Mouse (Mus musculus): ENCODE measurements around the gene Gm17606. TPM values are rescaled to one million over a fixed set of nuclear protein-coding genes. Genes with fewer than 3 reads are reported as not detected.

Gene Gm17606
- not detected in 2 replicates for polyA plus RNA-seq (2012; rRNA removed; ENCODE audit: low replicate concordance)

DNA sequence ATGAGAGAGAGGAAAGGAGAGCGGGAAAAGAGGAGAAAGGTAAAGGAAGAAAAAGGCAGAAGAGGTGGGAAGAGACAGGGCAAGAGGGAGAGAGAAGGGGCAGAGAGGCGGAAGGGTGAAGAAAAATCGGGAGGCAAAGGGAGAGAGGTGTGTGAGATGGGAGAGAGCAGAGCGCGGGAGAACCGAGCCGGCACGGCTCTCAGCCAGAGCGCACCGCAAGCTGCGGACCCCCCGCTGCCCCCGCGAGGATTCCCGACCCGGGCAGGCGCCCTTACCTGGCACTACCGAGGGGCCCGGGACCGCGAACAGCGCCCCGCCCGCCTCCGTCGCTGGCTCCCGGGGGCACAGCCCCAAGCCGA lies at the start of gene Gm17606:
Gene Gm17606, plus strand, starts transcription at position 7 of the 359 bp plus-strand sequence.

DNA sequence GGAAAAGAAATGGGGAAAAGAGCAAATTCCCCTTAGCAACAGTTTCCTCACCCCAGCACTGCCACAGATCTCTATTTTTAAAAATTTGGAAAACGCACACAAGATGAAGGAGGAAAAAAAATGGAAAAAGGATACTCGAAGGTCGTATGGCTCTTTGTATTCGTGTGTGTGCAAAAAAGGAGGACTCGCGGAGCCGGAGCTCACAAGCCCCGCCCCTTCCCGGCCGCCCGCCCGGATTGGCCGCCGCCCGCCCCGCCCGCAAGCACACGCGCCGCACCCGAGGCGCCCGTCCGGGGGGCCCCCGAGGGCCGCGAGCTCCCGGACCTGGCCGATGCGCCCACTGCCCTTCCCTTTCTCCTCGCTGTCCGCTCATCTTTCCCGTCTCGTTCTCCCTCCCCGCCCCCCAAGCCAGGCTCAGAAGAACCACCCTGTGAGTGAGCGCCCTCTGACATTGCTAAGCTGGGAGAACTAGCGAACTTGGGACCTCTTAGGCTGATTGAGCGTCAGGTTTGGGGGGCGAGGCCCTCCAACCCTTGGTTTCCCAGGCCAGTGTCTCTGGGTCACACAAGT lies 34.9 kb upstream of the Gm17606 start, which contains the start of gene 4931414P19Rik:
Gene 4931414P19Rik, minus strand, starts transcription at position 242 of the 570 bp plus-strand sequence.

DNA sequence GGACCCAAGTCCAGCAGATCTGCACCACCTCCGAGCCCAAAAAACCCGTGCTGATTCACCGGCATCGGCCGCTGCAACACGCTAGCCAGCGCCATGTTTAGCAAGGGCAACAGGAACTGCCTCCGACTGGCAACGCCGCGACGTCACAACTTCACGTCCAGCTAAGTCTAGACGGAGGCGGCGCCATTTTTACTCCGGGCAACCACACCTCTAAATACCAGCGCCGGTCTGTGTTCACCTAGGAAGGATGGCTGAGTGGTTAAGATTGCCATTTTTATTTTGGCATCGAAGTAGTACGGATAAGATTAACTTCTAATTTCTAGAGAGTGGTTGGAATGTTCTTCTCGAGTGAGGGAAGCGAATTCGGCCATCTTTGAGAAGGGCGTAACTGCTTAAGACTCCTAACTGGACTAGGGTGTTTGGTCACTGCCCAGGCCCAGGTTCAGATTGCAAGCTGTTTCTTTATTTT lies 22.8 kb upstream of the Gm17606 start, which contains the start of gene Psmb5:
Gene Psmb5, minus strand, starts transcription at position 126 of the 469 bp plus-strand sequence.

DNA sequence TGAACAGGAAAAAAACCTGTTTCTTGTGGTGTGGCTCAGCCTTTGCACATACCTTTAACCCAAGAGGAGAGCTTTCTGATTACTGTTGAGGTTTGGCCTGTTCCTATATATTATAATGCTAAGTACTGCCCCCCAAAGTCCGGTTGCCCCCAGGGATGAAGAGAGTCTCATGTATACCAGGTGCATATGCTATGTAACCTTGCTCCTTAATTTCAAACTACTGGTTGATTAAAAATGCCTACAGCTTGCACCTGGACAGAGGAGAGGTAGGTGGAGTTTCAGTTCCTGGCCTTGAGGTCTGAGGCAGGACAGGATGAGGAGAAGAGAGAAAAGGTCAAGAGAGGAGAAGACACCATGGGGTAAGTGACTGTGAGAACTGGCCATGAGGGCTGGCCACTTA lies 19.6 kb upstream of the Gm17606 start, which contains the start of gene Psmb11:
Gene Psmb11, plus strand, starts transcription at position 301 of the 400 bp plus-strand sequence.

DNA sequence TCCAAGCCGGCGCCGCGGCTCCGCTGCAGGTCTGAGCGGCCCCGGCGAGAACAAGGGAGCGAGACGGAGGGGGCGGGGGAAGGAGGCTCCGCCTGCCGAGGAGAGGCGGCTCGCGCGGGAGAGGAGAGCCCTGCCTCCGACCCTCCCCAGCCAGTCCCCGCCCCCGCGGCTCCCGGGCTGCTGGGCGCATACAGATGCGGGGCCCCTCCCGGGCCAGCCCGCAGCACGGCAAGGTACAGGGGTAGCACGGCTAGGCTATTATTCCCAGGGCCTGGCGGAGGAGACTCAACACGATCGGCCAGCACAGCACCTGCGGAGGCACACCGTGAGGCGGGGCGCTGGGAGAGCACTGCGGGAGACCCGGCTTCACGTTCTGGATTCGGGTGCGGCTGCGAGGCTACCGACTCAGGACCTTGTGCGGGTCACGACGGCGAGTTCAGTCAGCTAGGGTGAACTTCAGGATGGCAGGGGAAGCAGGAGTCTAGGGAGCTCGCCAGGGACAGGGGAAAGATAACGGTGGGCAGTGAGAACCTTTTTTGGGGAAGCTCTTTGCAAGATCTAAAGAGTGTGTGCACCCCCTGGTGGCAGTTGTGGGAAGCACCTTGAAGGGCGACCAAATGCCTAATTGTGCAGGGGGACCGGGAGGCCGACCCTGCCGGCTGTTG lies 685 bp downstream of the Gm17606 start, which contains the start of gene Cdh24:
Gene Cdh24, minus strand, starts transcription at position 60 of the 665 bp plus-strand sequence.

DNA sequence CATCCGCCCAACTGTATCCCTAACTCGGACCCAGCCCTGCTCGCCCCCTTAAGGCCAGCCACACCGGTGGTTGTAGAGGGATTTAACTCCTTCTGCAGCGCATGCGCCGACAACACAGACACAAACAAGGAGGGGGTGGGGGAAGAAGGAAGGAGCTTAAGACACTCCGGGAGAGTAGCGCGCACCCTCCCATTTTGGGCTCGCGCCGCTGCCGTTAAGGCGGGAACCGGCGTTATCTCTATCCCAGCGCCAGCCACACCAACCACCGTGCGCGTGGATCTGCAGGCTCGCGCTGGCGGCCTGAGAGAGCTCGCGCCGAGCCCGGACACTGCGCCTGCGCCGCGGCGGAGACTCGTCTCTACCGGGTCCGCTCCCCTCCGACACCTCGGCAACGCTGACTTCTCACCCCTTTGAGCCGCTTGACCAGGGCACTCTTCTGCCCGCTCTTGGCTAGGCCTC lies 45.3 kb downstream of the Gm17606 start, which contains the start of gene 1700123O20Rik:
Gene 1700123O20Rik, plus strand, starts transcription at position 154 of the 459 bp plus-strand sequence.

DNA sequence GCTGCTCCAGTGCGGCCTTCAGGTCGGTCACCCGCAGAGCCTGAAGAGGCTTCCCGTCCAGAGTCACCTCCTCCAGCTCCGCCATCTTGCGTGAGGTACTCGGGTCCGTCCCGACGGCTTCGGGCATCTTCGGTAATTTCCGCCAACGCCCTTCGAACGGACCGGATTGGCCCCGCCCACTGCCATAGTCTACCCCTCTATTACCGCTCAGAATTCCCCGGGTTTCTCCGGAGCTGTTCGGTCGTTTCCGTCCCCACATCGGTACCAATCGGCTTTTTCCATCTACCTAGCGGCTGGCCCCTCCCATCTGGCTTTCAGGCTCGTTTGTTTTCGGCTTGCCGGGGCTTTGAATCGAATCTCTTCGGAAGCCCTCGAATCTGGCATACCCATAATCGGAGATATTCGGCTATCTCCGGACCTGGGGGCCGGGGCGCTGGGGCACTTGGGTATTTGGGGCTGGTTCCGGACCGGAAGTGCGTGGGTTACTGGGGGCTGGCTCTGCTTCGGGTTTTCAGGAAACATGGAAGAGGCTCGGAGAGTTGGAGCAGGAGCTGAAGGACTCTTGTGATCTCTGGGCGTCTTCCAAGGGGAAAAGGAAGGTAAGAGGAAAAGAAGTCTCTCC lies 45.9 kb downstream of the Gm17606 start, which contains the start of gene Acin1:
Gene Acin1, minus strand, starts transcription at position 410 of the 622 bp plus-strand sequence.

Other genes starting within 250 kb of the Gm17606 start
- gene Slc7a7, start 223.2 kb upstream of the Gm17606 start, polyA plus RNA-seq (2012; rRNA removed; ENCODE audit: low replicate concordance): 98.2 and 314 TPM in 2 replicates
- gene Mrpl52, start 214.0 kb upstream of the Gm17606 start, polyA plus RNA-seq (2012; rRNA removed; ENCODE audit: low replicate concordance): 432 and 2,473 TPM in 2 replicates
- gene Mmp14, start 209.3 kb upstream of the Gm17606 start, polyA plus RNA-seq (2012; rRNA removed; ENCODE audit: low replicate concordance): 91.4 and 100.0 TPM in 2 replicates
- 234 and 458 TPM in 2 replicates for gene Lrp10, start 176.8 kb upstream of the Gm17606 start, polyA plus RNA-seq (2012; rRNA removed; ENCODE audit: low replicate concordance)
- gene Rem2, start 164.9 kb upstream of the Gm17606 start, polyA plus RNA-seq (2012; rRNA removed; ENCODE audit: low replicate concordance): 0.16 and 0.18 TPM in 2 replicates
- 8.3 and 21.4 TPM in 2 replicates for gene Prmt5, start 123.4 kb upstream of the Gm17606 start, polyA plus RNA-seq (2012; rRNA removed; ENCODE audit: low replicate concordance)
- gene Haus4, start 86.3 kb upstream of the Gm17606 start, polyA plus RNA-seq (2012; rRNA removed; ENCODE audit: low replicate concordance): 8.0 and 8.5 TPM in 2 replicates
- gene Ajuba, start 63.4 kb upstream of the Gm17606 start, polyA plus RNA-seq (2012; rRNA removed; ENCODE audit: low replicate concordance): 2.8 and 3.3 TPM in 2 replicates
- 4.0 and 6.6 TPM in 2 replicates for gene 4931414P19Rik, start 35.0 kb upstream of the Gm17606 start, polyA plus RNA-seq (2012; rRNA removed; ENCODE audit: low replicate concordance)
- 131 and 140 TPM in 2 replicates for gene Psmb5, start 22.9 kb upstream of the Gm17606 start, polyA plus RNA-seq (2012; rRNA removed; ENCODE audit: low replicate concordance)
- gene Psmb11, start 19.5 kb upstream of the Gm17606 start, polyA plus RNA-seq (2012; rRNA removed; ENCODE audit: low replicate concordance): 0.02 TPM in 1 of 2 replicates, not detected in the other
- gene Cdh24, start 412 bp downstream of the Gm17606 start, polyA plus RNA-seq (2012; rRNA removed; ENCODE audit: low replicate concordance): 5.7 and 7.8 TPM in 2 replicates
- gene 1700123O20Rik, start 45.3 kb downstream of the Gm17606 start, polyA plus RNA-seq (2012; rRNA removed; ENCODE audit: low replicate concordance): 25.6 and 33.7 TPM in 2 replicates
- 48.2 and 68.8 TPM in 2 replicates for gene Acin1, start 46.0 kb downstream of the Gm17606 start, polyA plus RNA-seq (2012; rRNA removed; ENCODE audit: low replicate concordance)
- gene Gm29776, start 57.9 kb downstream of the Gm17606 start, polyA plus RNA-seq (2012; rRNA removed; ENCODE audit: low replicate concordance): 0.04 and 0.23 TPM in 2 replicates
- gene Cebpe, start 71.2 kb downstream of the Gm17606 start, polyA plus RNA-seq (2012; rRNA removed; ENCODE audit: low replicate concordance): 2.4 and 8.7 TPM in 2 replicates
- gene Slc7a8, start 141.0 kb downstream of the Gm17606 start, polyA plus RNA-seq (2012; rRNA removed; ENCODE audit: low replicate concordance): 45.5 and 192 TPM in 2 replicates
- gene Rnf212b, start 173.2 kb downstream of the Gm17606 start, polyA plus RNA-seq (2012; rRNA removed; ENCODE audit: low replicate concordance): not detected in 2 replicates
- gene Homez, start 230.0 kb downstream of the Gm17606 start, polyA plus RNA-seq (2012; rRNA removed; ENCODE audit: low replicate concordance): 1.5 and 2.0 TPM in 2 replicates
- gene Ppp1r3e, start 236.6 kb downstream of the Gm17606 start, polyA plus RNA-seq (2012; rRNA removed; ENCODE audit: low replicate concordance): 15.5 and 18.2 TPM in 2 replicates
- 31.3 and 48.5 TPM in 2 replicates for gene Bcl2l2, start 242.4 kb downstream of the Gm17606 start, polyA plus RNA-seq (2012; rRNA removed; ENCODE audit: low replicate concordance)
- gene Gm20521, start 242.5 kb downstream of the Gm17606 start, polyA plus RNA-seq (2012; rRNA removed; ENCODE audit: low replicate concordance): 10.4 and 10.8 TPM in 2 replicates